Mouse (Mus musculus): Measurements from ENCODE around the gene Hoxa4. TPM values are rescaled to one million over a fixed set of nuclear protein-coding genes. Genes with fewer than 3 reads are reported as not detected.

Hoxa4 gene
- polyA plus RNA-seq, 2 experiments, result 0.14 to 0.26 TPM

DNA sequence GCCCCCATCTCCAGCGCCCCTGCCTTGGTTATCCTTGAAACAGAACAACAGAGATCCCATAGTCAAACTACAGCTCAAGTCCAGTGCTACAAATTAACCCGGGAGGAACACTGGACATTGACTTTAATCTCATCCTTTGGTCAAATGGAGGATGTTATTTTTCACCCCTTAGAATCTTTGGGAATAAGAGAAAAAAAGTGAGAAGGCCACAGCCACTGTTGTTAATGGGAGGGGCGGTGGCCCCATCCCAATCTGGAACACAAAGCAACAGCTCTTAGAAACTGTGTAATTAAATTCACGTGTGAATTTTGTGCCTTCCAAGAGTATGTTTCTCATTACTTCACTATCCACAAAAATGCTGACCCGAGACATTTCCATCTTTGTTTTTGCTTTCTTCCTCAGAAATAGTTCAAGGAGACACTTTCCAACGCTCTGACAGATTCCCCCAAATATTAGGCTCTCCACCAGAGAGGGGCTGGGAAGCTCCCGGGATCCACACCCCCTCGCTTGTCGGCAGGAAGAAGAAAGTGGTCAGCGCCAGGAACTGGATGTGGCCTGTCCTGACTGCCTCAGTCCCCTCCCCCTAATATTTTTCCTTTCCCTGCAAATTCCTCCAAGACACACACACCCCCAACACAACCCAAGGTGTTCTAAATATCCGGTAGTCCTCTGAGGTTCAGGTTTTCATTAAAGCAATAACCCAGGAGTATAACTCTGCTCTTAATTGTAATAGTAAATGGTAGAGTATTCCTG lies 36.1 kb upstream of the Hoxa4 start:
- DNase-seq (ENCODE audit: low read depth in 3 of 3, low spot score in 3 of 3) (no peak), ATAC-seq (ENCODE audit: insufficient read depth) (no peak)
- H3K4me1 ChIP-seq (replicated peaks; ENCODE audit: control insufficient read depth in 2 of 2, insufficient read depth in 2 of 2, low read length in 1 of 2), result no peaks in the 10 kb centered on the region
- TF ChIP-seq EP300 (IDR thresholded peaks at IDR 0.05; ENCODE audit: low read depth), result no peak
- TF ChIP-seq CTCF (IDR thresholded peaks at IDR 0.05; ENCODE audit: low read depth), result no peak
- H3K9me3 ChIP-seq (ENCODE audit: control insufficient read depth, low read length), result no peaks in the 10 kb centered on the region
- 21% methylated on average over 11 of the region's 11 CpGs for WGBS (ENCODE audit: insufficient replicate concordance)
- no peak overlapping the region for H3K4me2 ChIP-seq (ENCODE audit: low read depth)
- H3K9ac ChIP-seq (replicated peaks), result no peak overlapping the region
- no peak overlapping the region for H3K27ac ChIP-seq
- H3K4me3 ChIP-seq (ENCODE audit: insufficient read depth in 1 of 2, low read depth in 2 of 2, low read length in 2 of 2), result no peak overlapping the region
- H3K27me3 ChIP-seq (ENCODE audit: control insufficient read depth, insufficient read depth, low read length), result peaks cover 97% of the 10 kb centered on the region
- no peaks in the 10 kb centered on the region for H3K36me3 ChIP-seq (replicated peaks; ENCODE audit: control insufficient read depth, insufficient read depth, low read depth)

DNA sequence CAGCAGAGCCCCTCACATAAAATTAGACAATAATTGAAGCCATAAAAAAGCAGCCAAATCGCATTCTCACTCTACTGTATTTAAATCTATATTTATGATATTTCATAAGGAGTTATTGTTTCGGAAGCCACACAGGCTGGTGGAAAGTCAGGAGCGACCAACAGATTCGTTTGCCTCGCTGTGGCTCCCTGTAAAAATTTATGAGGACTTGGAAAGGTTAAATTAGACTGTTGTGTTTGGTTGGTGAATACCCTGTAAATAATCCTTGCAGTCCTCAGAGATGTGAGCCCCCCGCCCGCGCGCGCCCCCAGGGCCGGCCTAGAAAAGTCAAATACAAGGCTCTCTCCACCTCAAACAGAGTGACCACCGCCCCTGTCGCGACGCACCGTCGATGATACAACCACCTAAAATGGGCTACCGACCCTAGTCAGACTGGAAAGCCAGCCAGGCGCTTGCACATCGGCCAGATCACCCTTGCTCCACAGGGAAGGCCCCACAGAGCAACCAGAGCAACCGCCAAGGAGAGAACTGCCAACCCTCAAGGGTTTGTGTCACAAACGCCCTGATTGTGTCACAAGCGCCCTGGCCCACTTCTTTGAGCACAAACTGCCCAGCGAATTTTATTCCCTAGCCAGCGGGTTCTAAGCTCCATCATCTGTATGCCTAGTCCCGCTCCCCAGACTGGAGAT lies 35.2 kb upstream of the Hoxa4 start:
- Histone ChIP-seq H3K36me3 (replicated peaks; ENCODE audit: control insufficient read depth, insufficient read depth, low read depth) (no peaks in the 10 kb centered on the region), H3K4me2 (ENCODE audit: low read depth) (no peak overlapping the region), H3K9ac (replicated peaks) (no peak overlapping the region), H3K4me1 (replicated peaks; ENCODE audit: control insufficient read depth in 2 of 2, insufficient read depth in 2 of 2, low read length in 1 of 2) (no peaks in the 10 kb centered on the region), H3K4me3 (ENCODE audit: insufficient read depth in 1 of 2, low read depth in 2 of 2, low read length in 2 of 2) (no peak overlapping the region), H3K27me3 (ENCODE audit: control insufficient read depth, insufficient read depth, low read length) (peaks cover 97% of the 10 kb centered on the region), H3K9me3 (ENCODE audit: control insufficient read depth, low read length) (no peaks in the 10 kb centered on the region), H3K27ac (no peak overlapping the region)
- ATAC-seq (ENCODE audit: insufficient read depth) (no peak), DNase-seq (ENCODE audit: low read depth in 3 of 3, low spot score in 3 of 3) (no peak)
- WGBS (ENCODE audit: insufficient replicate concordance), result 9% methylated on average over 26 of the region's 26 CpGs
- TF ChIP-seq CTCF (IDR thresholded peaks at IDR 0.05; ENCODE audit: low read depth) (no peak), EP300 (IDR thresholded peaks at IDR 0.05; ENCODE audit: low read depth) (no peak)

DNA sequence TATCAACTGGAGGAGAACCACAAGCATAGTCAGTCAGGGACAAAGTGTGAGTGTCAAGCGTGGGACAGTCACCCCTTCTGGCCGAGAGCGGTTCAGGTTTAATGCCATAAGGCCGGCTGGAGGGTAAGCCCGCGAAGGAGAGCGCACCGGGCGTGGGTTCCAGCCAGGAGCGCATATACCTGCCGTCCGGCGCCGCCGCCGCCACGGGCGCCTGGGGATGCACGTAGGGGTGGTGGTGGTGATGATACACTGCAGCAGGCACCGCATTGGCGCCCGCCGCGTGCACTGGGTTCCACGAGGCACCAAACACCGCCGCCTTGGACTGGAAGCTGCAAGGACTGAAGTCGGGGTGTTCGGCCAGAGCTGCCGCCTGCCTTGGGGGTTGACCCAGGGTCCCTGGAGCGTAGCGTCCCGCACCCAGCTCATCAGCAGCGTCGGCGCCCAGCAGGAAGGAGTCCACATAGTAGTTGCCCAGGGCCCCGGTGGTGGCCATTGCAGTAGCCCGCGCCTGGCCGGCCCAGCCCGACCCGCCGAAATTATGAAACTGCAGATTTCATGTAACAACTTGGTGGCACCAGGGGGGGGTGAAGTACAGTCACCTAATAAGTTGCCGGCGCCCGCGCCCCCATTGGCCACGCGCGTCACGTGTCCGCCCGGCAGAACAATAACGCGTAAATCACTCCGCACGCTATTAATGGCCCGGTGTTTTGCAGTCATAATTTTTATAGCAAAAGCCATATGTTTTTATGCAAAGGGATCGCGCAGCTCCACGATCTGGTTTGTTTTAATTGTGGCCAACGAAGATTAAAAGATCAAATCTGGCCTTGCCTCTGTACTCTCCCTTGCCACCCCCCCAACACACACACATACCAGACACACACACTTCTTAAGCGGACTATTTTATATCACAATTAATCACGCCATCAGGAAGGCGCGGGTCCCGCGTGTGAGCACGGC lies 34.3 kb upstream of the Hoxa4 start:
- H3K9me3 ChIP-seq (ENCODE audit: control insufficient read depth, low read length), result no peaks in the 10 kb centered on the region
- DNase-seq (ENCODE audit: low read depth in 3 of 3, low spot score in 3 of 3) (no peak), ATAC-seq (ENCODE audit: insufficient read depth) (no peak)
- WGBS (ENCODE audit: insufficient replicate concordance), result 2% methylated on average over 66 of the region's 69 CpGs
- H3K4me3 ChIP-seq (ENCODE audit: insufficient read depth in 1 of 2, low read depth in 2 of 2, low read length in 2 of 2), result peak overlapping the region in 1 of 2 experiments; percentile 8; a peak in 1 of 4 replicates
- H3K4me2 ChIP-seq (ENCODE audit: low read depth), result 0 out of 2 replicates have a peak overlapping the region, but pooled peaks have one; percentile 6
- H3K9ac ChIP-seq (replicated peaks), result no peak overlapping the region
- no peak overlapping the region for H3K27ac ChIP-seq
- no peak for TF ChIP-seq CTCF (IDR thresholded peaks at IDR 0.05; ENCODE audit: low read depth)
- TF ChIP-seq EP300 (IDR thresholded peaks at IDR 0.05; ENCODE audit: low read depth), result no peak
- peaks cover 98% of the 10 kb centered on the region for H3K27me3 ChIP-seq (ENCODE audit: control insufficient read depth, insufficient read depth, low read length)
- no peaks in the 10 kb centered on the region for H3K36me3 ChIP-seq (replicated peaks; ENCODE audit: control insufficient read depth, insufficient read depth, low read depth)
- H3K4me1 ChIP-seq (replicated peaks; ENCODE audit: control insufficient read depth in 2 of 2, insufficient read depth in 2 of 2, low read length in 1 of 2), result no peaks in the 10 kb centered on the region

DNA sequence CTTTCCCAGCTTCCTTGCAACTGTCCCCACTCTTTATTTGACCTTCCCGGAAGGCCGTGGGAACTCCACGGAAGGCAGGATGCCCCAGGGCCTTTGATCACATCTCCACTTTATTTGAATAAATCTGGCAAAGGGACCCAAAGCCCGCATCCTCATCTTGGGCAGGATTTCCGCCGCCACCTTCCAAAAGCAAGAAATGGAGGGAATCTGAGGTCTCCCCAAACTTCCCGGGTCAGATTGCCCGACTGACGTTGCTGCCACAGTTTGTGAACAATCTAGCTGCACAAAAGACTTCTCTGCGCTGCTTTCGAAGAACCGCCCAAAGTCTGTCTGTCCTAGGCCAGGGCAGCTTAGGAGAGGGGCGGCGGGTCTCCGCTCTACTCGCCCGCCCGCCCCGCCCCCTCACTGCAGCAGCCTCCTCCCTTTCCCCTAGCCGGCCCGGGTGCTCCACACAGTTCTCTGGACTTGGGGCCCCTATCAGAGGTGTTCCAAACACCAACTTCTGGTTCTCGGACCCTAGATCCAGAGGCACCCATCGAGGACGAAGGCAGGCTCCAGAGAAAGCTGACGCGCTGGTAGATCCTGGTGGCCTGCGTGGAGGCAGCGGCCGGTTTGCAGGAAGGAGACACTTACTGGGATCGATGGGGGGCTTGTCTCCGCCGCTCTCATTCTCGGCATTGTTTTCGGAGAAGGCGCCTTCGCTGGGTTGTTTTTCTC lies 33.5 kb upstream of the Hoxa4 start:
- Histone ChIP-seq H3K27ac (no peak overlapping the region), H3K4me1 (replicated peaks; ENCODE audit: control insufficient read depth in 2 of 2, insufficient read depth in 2 of 2, low read length in 1 of 2) (no peaks in the 10 kb centered on the region), H3K9me3 (ENCODE audit: control insufficient read depth, low read length) (no peaks in the 10 kb centered on the region), H3K4me3 (ENCODE audit: insufficient read depth in 1 of 2, low read depth in 2 of 2, low read length in 2 of 2) (peak overlapping the region; percentile 8 to 14; a peak in 2 of 4 replicates), H3K27me3 (ENCODE audit: control insufficient read depth, insufficient read depth, low read length) (peaks cover 98% of the 10 kb centered on the region), H3K9ac (replicated peaks) (no peak overlapping the region), H3K36me3 (replicated peaks; ENCODE audit: control insufficient read depth, insufficient read depth, low read depth) (no peaks in the 10 kb centered on the region), H3K4me2 (ENCODE audit: low read depth) (0 out of 2 replicates have a peak overlapping the region, but pooled peaks have one; percentile 6)
- no peak for ATAC-seq (ENCODE audit: insufficient read depth)
- 2% methylated on average over 36 of the region's 36 CpGs for WGBS (ENCODE audit: insufficient replicate concordance)
- TF ChIP-seq EP300 (IDR thresholded peaks at IDR 0.05; ENCODE audit: low read depth), result no peak
- no peak for TF ChIP-seq CTCF (IDR thresholded peaks at IDR 0.05; ENCODE audit: low read depth)
- DNase-seq (ENCODE audit: low read depth in 3 of 3, low spot score in 3 of 3), result no peak
